Mouse (Mus musculus): ENCODE results near the gene Wfikkn2.

- TF ChIP-seq GATA1 (IDR thresholded peaks at IDR 0.05; ENCODE audit: borderline replicate concordance, low read length): no peak
- no peak for TF ChIP-seq FLI1 (IDR thresholded peaks at IDR 0.05; ENCODE audit: low read length)
Observed at GRCm38 (mm10) chr11:94233405-94233804, 12.4 kb downstream of the Wfikkn2 start.
